Mouse (Mus musculus): ENCODE measurements around the gene Aox3. TPM values are rescaled to one million over a fixed set of nuclear protein-coding genes. Genes with fewer than 3 reads are reported as not detected.

Gene Aox3
- total RNA-seq, 2 experiments from 2014 or later: not detected

DNA sequence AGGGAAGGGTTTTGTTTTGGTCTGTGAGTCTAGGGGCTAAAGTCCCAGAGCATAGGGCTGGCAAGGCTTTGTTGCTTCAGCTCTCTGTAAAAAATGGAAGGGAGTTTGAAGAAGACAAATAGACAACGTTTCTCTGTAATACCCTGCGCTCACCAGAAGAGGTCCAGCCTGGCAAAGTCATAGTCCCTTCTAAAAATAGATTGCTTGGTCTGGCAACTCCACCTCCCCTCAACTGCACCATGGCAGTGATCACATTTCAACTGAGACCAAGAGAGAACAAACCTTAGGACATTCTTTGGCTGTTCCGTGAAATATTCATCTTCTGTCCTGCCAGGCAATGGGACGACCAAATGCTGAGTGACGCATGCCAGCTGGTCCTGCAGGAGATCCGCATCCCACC, 127.4 kb downstream of the Aox3 start:
- ATAC-seq (replicated peaks; ENCODE audit: low FRiP score, poor library complexity, severe bottlenecking): no peak

GRCm38 (mm10) chr1:58244487-58244886, 131.6 kb downstream of the Aox3 start:
- no peak for ATAC-seq (replicated peaks; ENCODE audit: low FRiP score, poor library complexity, severe bottlenecking)

GRCm38 (mm10) chr1:58248518-58248917, 135.6 kb downstream of the Aox3 start:
- no peak for ATAC-seq (replicated peaks; ENCODE audit: low FRiP score, poor library complexity, severe bottlenecking)

Other genes starting within 250 kb of the Aox3 start
- 12.7 and 16.7 TPM in 2 replicates for gene Sgo2a, start 117.2 kb upstream of the Aox3 start, total RNA-seq (2015; ENCODE audit: low replicate concordance)
- 19.4 and 19.6 TPM in 2 replicates for gene Sgo2a, start 117.2 kb upstream of the Aox3 start, total RNA-seq (2017; ENCODE audit: low replicate concordance)
- 0.77 and 5.0 TPM in 2 replicates for gene Kctd18, start 94.2 kb upstream of the Aox3 start, total RNA-seq (2015; ENCODE audit: low replicate concordance)
- 4.9 and 5.6 TPM in 2 replicates for gene Kctd18, start 94.2 kb upstream of the Aox3 start, total RNA-seq (2017; ENCODE audit: low replicate concordance)
- not detected in 2 replicates for gene Aox1, start 83.2 kb upstream of the Aox3 start, total RNA-seq (2015; ENCODE audit: low replicate concordance)
- 0.42 TPM in 1 of 2 replicates, not detected in the other for gene Aox1, start 83.2 kb upstream of the Aox3 start, total RNA-seq (2017; ENCODE audit: low replicate concordance)
- gene Aox4, start 97.3 kb downstream of the Aox3 start, total RNA-seq (2015; ENCODE audit: low replicate concordance): not detected in 2 replicates
- not detected in 2 replicates for gene Aox4, start 97.3 kb downstream of the Aox3 start, total RNA-seq (2017; ENCODE audit: low replicate concordance)
- gene Aox2, start 165.2 kb downstream of the Aox3 start, total RNA-seq (2015; ENCODE audit: low replicate concordance): not detected in 2 replicates
- gene Aox2, start 165.2 kb downstream of the Aox3 start, total RNA-seq (2017; ENCODE audit: low replicate concordance): not detected in 2 replicates